Mouse (Mus musculus): ENCODE data around the gene Oas1e. TPM values are rescaled to one million over a fixed set of nuclear protein-coding genes. Genes with fewer than 3 reads are reported as not detected.

The Oas1e gene
- polyA plus RNA-seq, 1 experiment from 2014 or later, result 0.24 TPM

DNA sequence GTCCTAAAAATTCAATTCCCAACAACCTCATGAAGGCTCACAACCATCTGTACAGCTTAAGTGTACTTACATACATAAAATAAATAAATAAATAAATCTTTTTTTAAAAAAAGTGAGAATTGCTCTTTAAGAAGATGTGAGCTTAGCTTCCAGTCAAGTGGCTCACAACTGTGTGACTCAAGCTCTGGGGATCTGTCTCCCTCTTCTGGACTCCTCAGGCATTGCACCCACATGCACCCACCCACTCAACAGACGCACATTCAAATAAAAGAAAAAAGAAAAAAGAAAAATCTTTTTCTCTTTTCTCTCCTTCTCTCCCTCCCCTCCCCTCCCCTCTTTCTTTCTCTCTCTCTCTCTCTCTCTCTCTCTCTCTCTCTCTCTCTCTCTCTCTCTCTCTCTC, 13.7 kb downstream of the Oas1e start:
- Histone ChIP-seq H3K9me3 (ENCODE audit: control insufficient read depth, low read length) (no peaks in the 10 kb centered on the region), H3K4me2 (replicated peaks) (no peak overlapping the region), H3K27ac (no peak overlapping the region), H3K4me1 (replicated peaks; ENCODE audit: control insufficient read depth, insufficient read depth, low read length) (no peaks in the 10 kb centered on the region), H3K9ac (no peak overlapping the region), H3K27me3 (ENCODE audit: control insufficient read depth, insufficient read depth, low read length) (no peaks in the 10 kb centered on the region), H3K36me3 (replicated peaks; ENCODE audit: control insufficient read depth, insufficient read depth) (no peaks in the 10 kb centered on the region), H3K4me3 (replicated peaks; ENCODE audit: low read length) (no peak overlapping the region)
- DNase-seq (ENCODE audit: low spot score), result no peak
- 100% methylated on average over 1 of the region's 1 CpGs for WGBS
- ATAC-seq (ENCODE audit: low FRiP score), result no peak

DNA sequence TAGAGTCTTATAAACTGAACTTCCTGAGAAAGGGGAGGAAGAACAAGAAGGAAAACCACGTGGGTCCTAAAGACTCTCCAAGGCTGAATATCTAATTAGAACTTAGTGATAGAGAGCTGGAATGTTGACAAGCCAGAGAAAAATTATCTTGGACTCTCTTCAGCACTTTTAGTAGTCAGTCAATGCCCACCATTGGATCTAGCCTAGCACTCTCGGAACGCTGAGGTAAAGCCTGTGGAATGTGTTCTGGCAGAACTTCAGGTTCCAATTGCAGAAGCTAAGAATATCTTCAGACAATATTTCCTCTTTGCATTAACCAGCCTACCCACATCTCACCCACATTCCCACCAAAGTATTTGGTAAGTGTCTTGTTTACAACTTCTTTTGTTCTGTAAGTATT, 15.4 kb downstream of the Oas1e start:
- H3K9me3 ChIP-seq (ENCODE audit: control insufficient read depth, low read length), result no peaks in the 10 kb centered on the region
- no peaks in the 10 kb centered on the region for H3K4me1 ChIP-seq (replicated peaks; ENCODE audit: control insufficient read depth, insufficient read depth, low read length)
- H3K4me3 ChIP-seq (replicated peaks; ENCODE audit: low read length), result no peak overlapping the region
- no peak for DNase-seq (ENCODE audit: low spot score)
- no peak for ATAC-seq (ENCODE audit: low FRiP score)
- H3K9ac ChIP-seq, result no peak overlapping the region
- H3K36me3 ChIP-seq (replicated peaks; ENCODE audit: control insufficient read depth, insufficient read depth), result no peaks in the 10 kb centered on the region
- no peak overlapping the region for H3K4me2 ChIP-seq (replicated peaks)
- no peak overlapping the region for H3K27ac ChIP-seq
- H3K27me3 ChIP-seq (ENCODE audit: control insufficient read depth, insufficient read depth, low read length), result no peaks in the 10 kb centered on the region
- WGBS, result 64% methylated on average over 3 of the region's 3 CpGs

DNA sequence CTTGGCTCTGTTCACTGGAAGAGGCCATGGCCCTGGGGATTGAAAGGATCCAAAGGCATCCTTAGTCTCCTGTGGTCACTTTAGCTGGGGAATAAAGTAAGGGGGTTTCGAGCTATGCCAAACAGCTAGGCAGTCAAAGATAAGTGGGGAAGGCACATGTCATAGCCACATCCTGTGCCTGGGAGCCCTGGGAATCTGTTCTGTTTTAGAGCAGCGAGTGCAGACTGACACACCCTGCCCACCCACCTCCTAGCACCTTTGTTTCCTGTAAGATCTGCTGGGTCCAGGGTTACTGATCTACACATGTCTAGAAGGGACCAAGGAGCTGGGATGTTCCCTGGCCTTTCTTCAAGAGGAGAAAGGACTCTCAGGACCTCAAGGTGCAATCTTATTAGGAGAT, 16.4 kb downstream of the Oas1e start:
- DNase-seq (ENCODE audit: low spot score), result no peak
- Histone ChIP-seq H3K9me3 (ENCODE audit: control insufficient read depth, low read length) (no peaks in the 10 kb centered on the region), H3K4me2 (replicated peaks) (no peak overlapping the region), H3K27ac (no peak overlapping the region), H3K4me3 (replicated peaks; ENCODE audit: low read length) (no peak overlapping the region), H3K4me1 (replicated peaks; ENCODE audit: control insufficient read depth, insufficient read depth, low read length) (no peaks in the 10 kb centered on the region), H3K36me3 (replicated peaks; ENCODE audit: control insufficient read depth, insufficient read depth) (no peaks in the 10 kb centered on the region), H3K9ac (no peak overlapping the region), H3K27me3 (ENCODE audit: control insufficient read depth, insufficient read depth, low read length) (no peaks in the 10 kb centered on the region)
- WGBS, result 81% methylated on average over 2 of the region's 2 CpGs
- ATAC-seq (ENCODE audit: low FRiP score), result no peak

DNA sequence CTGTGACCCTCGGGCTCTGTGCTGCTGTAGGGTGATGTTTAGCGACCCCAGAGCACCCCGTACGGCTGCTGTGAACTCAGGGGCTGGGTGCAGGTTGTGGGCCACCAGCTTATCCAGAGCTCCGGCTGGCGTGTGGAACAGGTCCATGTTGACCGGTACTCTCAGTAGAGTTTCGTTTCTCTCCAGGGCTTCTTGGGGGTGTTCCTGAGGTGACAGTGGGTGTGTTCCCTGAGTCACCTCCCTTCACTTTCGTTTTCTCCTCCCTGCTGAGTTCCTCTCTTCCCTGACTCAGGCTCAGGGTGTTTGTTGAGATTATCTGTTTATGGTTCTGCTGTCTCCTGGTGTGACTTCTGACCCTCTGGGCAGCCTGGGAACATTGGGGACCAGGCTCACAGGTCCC, 17.9 kb downstream of the Oas1e start, which contains the start of gene Oas3:
Gene Oas3, minus strand, starts transcription at position 184 of the 400 bp plus-strand sequence.
- Histone ChIP-seq H3K4me1 (replicated peaks; ENCODE audit: control insufficient read depth, insufficient read depth, low read length) (no peaks in the 10 kb centered on the region), H3K27ac (no peak within 1 kb of the TSS), H3K36me3 (replicated peaks; ENCODE audit: control insufficient read depth, insufficient read depth) (no peaks in the 10 kb centered on the region), H3K4me2 (replicated peaks) (no peak within 1 kb of the TSS), H3K9ac (no peak within 1 kb of the TSS), H3K4me3 (replicated peaks; ENCODE audit: low read length) (no peak within 1 kb of the TSS), H3K9me3 (ENCODE audit: control insufficient read depth, low read length) (no peaks in the 10 kb centered on the region), H3K27me3 (ENCODE audit: control insufficient read depth, insufficient read depth, low read length) (no peaks in the 10 kb centered on the region)
- 82% methylated on average over 9 of the region's 9 CpGs for WGBS
- DNase-seq (ENCODE audit: low spot score), result no peak
- ATAC-seq (ENCODE audit: low FRiP score), result no peak

DNA sequence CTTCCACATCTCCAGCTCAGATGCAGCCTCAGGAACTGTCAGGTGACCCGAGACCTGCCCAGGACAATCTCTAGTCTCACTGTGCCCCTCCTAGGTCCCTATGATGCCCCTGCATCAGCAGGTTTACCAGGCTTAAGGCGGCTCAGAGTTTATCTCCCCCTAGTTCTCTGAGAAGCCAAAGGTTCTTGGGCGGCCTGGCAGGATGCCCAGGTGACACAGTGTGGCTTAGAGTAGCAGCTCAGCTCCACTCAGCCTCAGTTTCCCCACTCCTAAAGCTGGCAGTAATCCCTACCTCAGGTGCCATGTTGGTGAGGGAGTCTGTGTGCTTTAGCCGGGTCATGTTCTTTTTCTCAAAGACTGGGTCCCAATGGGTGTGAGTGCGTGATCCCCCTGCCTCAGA, 18.5 kb downstream of the Oas1e start:
- H3K4me3 ChIP-seq (replicated peaks; ENCODE audit: low read length), result no peak overlapping the region
- H3K9ac ChIP-seq, result no peak overlapping the region
- no peak overlapping the region for H3K27ac ChIP-seq
- ATAC-seq (ENCODE audit: low FRiP score) (no peak), DNase-seq (ENCODE audit: low spot score) (no peak)
- 81% methylated on average over 5 of the region's 5 CpGs for WGBS
- H3K9me3 ChIP-seq (ENCODE audit: control insufficient read depth, low read length), result no peaks in the 10 kb centered on the region
- no peaks in the 10 kb centered on the region for H3K27me3 ChIP-seq (ENCODE audit: control insufficient read depth, insufficient read depth, low read length)
- H3K4me2 ChIP-seq (replicated peaks), result no peak overlapping the region
- H3K4me1 ChIP-seq (replicated peaks; ENCODE audit: control insufficient read depth, insufficient read depth, low read length), result no peaks in the 10 kb centered on the region
- H3K36me3 ChIP-seq (replicated peaks; ENCODE audit: control insufficient read depth, insufficient read depth), result no peaks in the 10 kb centered on the region

DNA sequence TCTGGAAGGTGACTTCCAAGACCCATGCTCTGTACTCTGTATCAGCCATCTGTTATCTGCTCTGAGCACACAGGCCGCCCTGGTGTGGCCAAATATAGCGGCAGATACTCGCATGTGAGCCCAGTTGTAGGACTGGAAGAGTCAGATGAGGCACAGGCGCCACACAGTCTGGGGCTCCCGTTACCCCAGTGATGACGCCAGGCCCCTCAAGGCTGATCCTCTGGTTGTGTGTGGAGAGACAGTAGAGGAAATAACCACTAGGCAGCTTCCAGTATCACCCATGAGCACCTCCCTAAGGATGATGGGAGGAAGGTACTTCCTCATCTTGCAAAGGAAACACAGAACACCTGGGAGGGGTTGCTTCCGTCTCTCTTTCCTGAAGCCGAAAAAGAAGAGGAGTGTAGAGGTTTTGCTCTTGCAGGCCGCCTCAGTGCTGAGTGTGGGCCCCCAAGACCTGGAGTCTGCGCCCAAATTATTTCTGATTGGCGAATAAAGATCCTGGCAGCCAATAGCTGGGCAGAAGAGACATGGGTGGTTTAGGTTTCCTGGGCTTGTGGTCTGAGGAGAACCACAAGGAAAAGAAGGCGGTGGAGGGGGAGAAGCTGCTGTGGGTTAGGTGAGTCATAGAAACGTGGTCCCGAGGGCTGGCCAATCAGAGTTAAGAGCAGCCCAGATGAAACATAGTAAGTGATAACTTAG, 19.9 kb downstream of the Oas1e start:
- no peak for DNase-seq (ENCODE audit: low spot score)
- H3K4me2 ChIP-seq (replicated peaks), result no peak overlapping the region
- H3K9ac ChIP-seq, result no peak overlapping the region
- 88% methylated on average over 14 of the region's 14 CpGs for WGBS
- H3K4me1 ChIP-seq (replicated peaks; ENCODE audit: control insufficient read depth, insufficient read depth, low read length), result no peaks in the 10 kb centered on the region
- no peaks in the 10 kb centered on the region for H3K27me3 ChIP-seq (ENCODE audit: control insufficient read depth, insufficient read depth, low read length)
- H3K4me3 ChIP-seq (replicated peaks; ENCODE audit: low read length), result no peak overlapping the region
- H3K27ac ChIP-seq, result no peak overlapping the region
- ATAC-seq (ENCODE audit: low FRiP score), result no peak
- no peaks in the 10 kb centered on the region for H3K9me3 ChIP-seq (ENCODE audit: control insufficient read depth, low read length)
- no peaks in the 10 kb centered on the region for H3K36me3 ChIP-seq (replicated peaks; ENCODE audit: control insufficient read depth, insufficient read depth)

DNA sequence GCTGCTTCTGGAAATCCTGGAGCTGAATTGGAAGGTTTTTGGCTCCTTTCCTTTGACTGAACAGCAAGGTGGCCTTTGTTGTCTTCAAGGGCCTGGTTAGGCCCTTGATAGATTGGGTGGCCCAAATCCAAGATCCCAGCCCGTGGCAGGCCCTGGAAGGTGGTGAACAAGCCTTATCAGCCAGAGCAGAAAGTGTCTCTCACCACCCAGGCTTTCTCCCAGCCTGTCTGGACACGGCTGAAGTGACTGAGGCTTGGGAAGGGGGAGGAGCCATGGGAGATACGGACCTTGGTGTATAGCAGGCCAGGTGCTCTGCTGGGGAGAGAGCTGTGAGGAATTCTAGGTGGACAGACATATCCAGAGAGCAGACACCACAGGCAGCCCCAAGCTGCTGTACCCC, 25.9 kb downstream of the Oas1e start:
- ATAC-seq (ENCODE audit: low FRiP score) (no peak), DNase-seq (ENCODE audit: low spot score) (no peak)
- H3K4me2 ChIP-seq (replicated peaks), result no peak overlapping the region
- H3K9me3 ChIP-seq (ENCODE audit: control insufficient read depth, low read length), result no peaks in the 10 kb centered on the region
- 66% methylated on average over 3 of the region's 3 CpGs for WGBS
- no peak overlapping the region for H3K4me3 ChIP-seq (replicated peaks; ENCODE audit: low read length)
- no peak overlapping the region for H3K27ac ChIP-seq
- H3K9ac ChIP-seq, result no peak overlapping the region
- no peaks in the 10 kb centered on the region for H3K4me1 ChIP-seq (replicated peaks; ENCODE audit: control insufficient read depth, insufficient read depth, low read length)
- no peaks in the 10 kb centered on the region for H3K36me3 ChIP-seq (replicated peaks; ENCODE audit: control insufficient read depth, insufficient read depth)
- H3K27me3 ChIP-seq (ENCODE audit: control insufficient read depth, insufficient read depth, low read length), result no peaks in the 10 kb centered on the region

DNA sequence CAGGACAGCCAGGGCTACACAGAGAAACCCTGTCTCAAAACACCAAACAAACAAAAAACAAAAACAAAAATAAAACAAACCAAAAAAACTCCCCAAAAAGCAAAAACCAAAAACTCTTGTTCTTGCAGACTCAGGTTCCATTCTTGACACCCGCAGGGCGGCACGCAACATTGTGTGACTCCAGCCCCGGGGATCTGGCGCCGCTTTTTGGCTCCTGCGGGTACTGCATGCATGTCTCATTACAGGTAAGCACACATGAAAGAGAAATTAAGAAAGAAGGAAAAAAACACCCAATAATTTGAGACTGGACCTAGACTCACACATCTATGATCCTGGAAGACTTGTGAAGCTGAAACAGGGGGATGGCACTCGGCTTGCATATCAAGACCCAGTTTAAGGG, 30.3 kb downstream of the Oas1e start:
- Histone ChIP-seq H3K4me2 (replicated peaks) (no peak overlapping the region), H3K36me3 (replicated peaks; ENCODE audit: control insufficient read depth, insufficient read depth) (no peaks in the 10 kb centered on the region), H3K4me1 (replicated peaks; ENCODE audit: control insufficient read depth, insufficient read depth, low read length) (no peaks in the 10 kb centered on the region), H3K4me3 (replicated peaks; ENCODE audit: low read length) (no peak overlapping the region), H3K27me3 (ENCODE audit: control insufficient read depth, insufficient read depth, low read length) (no peaks in the 10 kb centered on the region), H3K9ac (no peak overlapping the region), H3K27ac (no peak overlapping the region), H3K9me3 (ENCODE audit: control insufficient read depth, low read length) (no peaks in the 10 kb centered on the region)
- WGBS, result 72% methylated on average over 8 of the region's 8 CpGs
- ATAC-seq (ENCODE audit: low FRiP score) (no peak), DNase-seq (ENCODE audit: low spot score) (no peak)

DNA sequence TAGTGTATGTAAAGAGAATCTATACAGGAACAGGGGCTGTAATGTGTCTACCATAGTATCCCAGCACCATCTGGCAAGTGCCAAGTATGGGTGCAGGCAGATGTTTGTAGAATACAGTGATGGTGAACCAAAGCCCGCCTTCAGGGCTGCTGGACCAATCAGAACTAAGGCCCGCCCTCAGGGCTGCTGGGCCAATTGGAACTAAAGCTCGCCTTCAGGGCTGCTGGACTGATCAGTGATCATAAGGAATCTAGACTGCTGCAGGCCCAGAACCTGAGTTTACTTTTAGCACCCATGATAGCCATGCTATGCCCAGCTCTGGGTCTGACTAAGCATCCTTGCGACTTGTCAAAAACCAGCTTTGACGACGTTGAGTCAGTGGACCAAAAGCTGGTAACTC, 33.4 kb downstream of the Oas1e start:
- H3K27me3 ChIP-seq (ENCODE audit: control insufficient read depth, insufficient read depth, low read length), result no peaks in the 10 kb centered on the region
- no peaks in the 10 kb centered on the region for H3K4me1 ChIP-seq (replicated peaks; ENCODE audit: control insufficient read depth, insufficient read depth, low read length)
- no peak overlapping the region for H3K4me3 ChIP-seq (replicated peaks; ENCODE audit: low read length)
- H3K36me3 ChIP-seq (replicated peaks; ENCODE audit: control insufficient read depth, insufficient read depth), result no peaks in the 10 kb centered on the region
- H3K9ac ChIP-seq, result no peak overlapping the region
- no peak overlapping the region for H3K27ac ChIP-seq
- H3K4me2 ChIP-seq (replicated peaks), result peak overlapping the region; percentile 18; the same call in 1 of the 2 replicates
- no peak for ATAC-seq (ENCODE audit: low FRiP score)
- WGBS, result 29% methylated on average over 6 of the region's 6 CpGs
- no peaks in the 10 kb centered on the region for H3K9me3 ChIP-seq (ENCODE audit: control insufficient read depth, low read length)
- no peak for DNase-seq (ENCODE audit: low spot score)

DNA sequence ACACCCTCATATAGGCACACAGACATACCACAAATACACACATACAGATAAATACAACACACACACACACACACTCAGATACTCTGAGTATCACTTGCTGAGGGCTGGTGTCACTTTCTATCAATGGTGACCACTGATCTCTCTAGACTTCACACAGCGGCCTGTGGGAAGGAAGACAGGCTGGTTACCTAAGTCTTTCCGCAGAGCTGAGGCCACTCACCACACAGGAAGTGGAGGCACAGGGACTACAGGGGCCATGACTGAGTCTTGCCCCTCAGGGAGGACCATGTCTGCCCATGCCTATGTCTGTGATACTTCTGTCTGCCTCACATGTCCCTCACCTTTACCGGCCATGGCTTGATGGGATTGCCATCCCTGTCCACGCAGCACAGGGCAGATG, 41.1 kb downstream of the Oas1e start:
- ATAC-seq (ENCODE audit: low FRiP score), result no peak
- no peak overlapping the region for H3K9ac ChIP-seq
- no peaks in the 10 kb centered on the region for H3K36me3 ChIP-seq (replicated peaks; ENCODE audit: control insufficient read depth, insufficient read depth)
- H3K27ac ChIP-seq, result no peak overlapping the region
- WGBS, result 90% methylated on average over 4 of the region's 4 CpGs
- H3K4me2 ChIP-seq (replicated peaks), result no peak overlapping the region
- H3K27me3 ChIP-seq (ENCODE audit: control insufficient read depth, insufficient read depth, low read length), result no peaks in the 10 kb centered on the region
- no peaks in the 10 kb centered on the region for H3K9me3 ChIP-seq (ENCODE audit: control insufficient read depth, low read length)
- no peaks in the 10 kb centered on the region for H3K4me1 ChIP-seq (replicated peaks; ENCODE audit: control insufficient read depth, insufficient read depth, low read length)
- no peak overlapping the region for H3K4me3 ChIP-seq (replicated peaks; ENCODE audit: low read length)
- DNase-seq (ENCODE audit: low spot score), result no peak

All from hindbrain, embryonic 14.5 days (tissue).